ENCODE assay signal across 42 mouse cellular contexts in genomic region chr1:34582218-34582617, GRCm38 (mm10). TPM values are rescaled to one million over a fixed set of nuclear protein-coding genes. Genes with fewer than 3 reads are reported as not detected.
A peak's percentile ranks its signal among the peaks of the same experiment; 100 is the strongest.
DNase-seq lines count a peak whose midpoint lies in the region; ATAC-seq and TF ChIP-seq lines count a peak whose summit lies in the region.
"Had no signal": no experiment of that assay in that cellular context is flagged by ENCODE, and none has a peak within 500 bp of the region (broad histone marks: within the 10 kb centered on the region; RNA-seq: fewer than 3 reads in every experiment).

No protein-coding gene starts in this region.

- 72% methylated on average over 6 of the region's 6 CpGs for WGBS in forebrain, postnatal 0 days
- 75% methylated on average over 6 of the region's 6 CpGs for WGBS in forebrain, embryonic 11.5 days
- 23% methylated on average over 6 of the region's 6 CpGs for WGBS in kidney, postnatal 0 days
- WGBS in neural tube, embryonic 13.5 days = 64% methylated on average over 6 of the region's 6 CpGs
- 63% methylated on average over 6 of the region's 6 CpGs for WGBS in neural tube, embryonic 15.5 days

- no peak for ATAC-seq in forebrain, postnatal 0 days
- ATAC-seq in forebrain, embryonic 11.5 days (replicated peaks; ENCODE audit: low FRiP score) = no peak
- no peak for ATAC-seq in kidney, postnatal 0 days (replicated peaks; ENCODE audit: low FRiP score, low read depth)
- ATAC-seq in neural tube, embryonic 13.5 days (ENCODE audit: low read depth) = no peak
- no peak for ATAC-seq in neural tube, embryonic 15.5 days (ENCODE audit: low FRiP score)
- ATAC-seq: activated CD4-positive, CD25-positive, alpha-beta regulatory T cell, adult 4 months; forebrain, embryonic 14.5 days had no signal

- H3K27ac ChIP-seq in forebrain, postnatal 0 days (ENCODE audit: low read depth, low read length) = no peak overlapping the region
- no peak overlapping the region for H3K27ac ChIP-seq in forebrain, embryonic 11.5 days (ENCODE audit: low read depth, low read length)
- H3K27ac ChIP-seq in kidney, postnatal 0 days = no peak overlapping the region
- no peak overlapping the region for H3K27ac ChIP-seq in neural tube, embryonic 13.5 days (replicated peaks)
- H3K27ac ChIP-seq in neural tube, embryonic 15.5 days (replicated peaks) = no peak overlapping the region
- H3K27ac ChIP-seq: heart, embryonic 10.5 days; heart, embryonic 15.5 days; liver, embryonic 14.5 days; neural tube, embryonic 12.5 days had no signal

- H3K9ac ChIP-seq in forebrain, postnatal 0 days = no peak overlapping the region
- no peak overlapping the region for H3K9ac ChIP-seq in forebrain, embryonic 11.5 days (ENCODE audit: low read length)
- no peak overlapping the region for H3K9ac ChIP-seq in kidney, postnatal 0 days (ENCODE audit: low read depth, low read length)
- H3K9ac ChIP-seq in neural tube, embryonic 13.5 days = 0 out of 2 replicates have a peak overlapping the region, but pooled peaks have one; percentile 2
- no peak overlapping the region for H3K9ac ChIP-seq in neural tube, embryonic 15.5 days (replicated peaks)
- H3K9ac ChIP-seq: heart, embryonic 15.5 days; liver, embryonic 14.5 days; neural tube, embryonic 12.5 days had no signal

- no peak for DNase-seq in forebrain, postnatal 0 days
- no peak for DNase-seq in forebrain, embryonic 11.5 days (ENCODE audit: low spot score)
- peak; percentile 28 for DNase-seq in kidney, postnatal 0 days (ENCODE audit: low spot score)
- DNase-seq in kidney, adult 18-20 months = no peak
- no peak for DNase-seq in neural tube, embryonic 10.5 days (ENCODE audit: extremely low spot score, low spot score)
- no peak for DNase-seq in kidney, adult 11 months
- DNase-seq: adrenal gland, adult 2 months; adrenal gland, postnatal 36 days; B cell, adult 2 months; cerebellum, postnatal 36 days; gastrocnemius, postnatal 25 days; heart, adult 11 months; kidney, adult 8-10 months; kidney, postnatal 10 days; liver; lung, adult 2 months; lung, postnatal 10 days; right cerebral cortex, postnatal 25 days; spleen, adult 18-20 months; thymus, postnatal 14 days had no signal

- no peaks in the 10 kb centered on the region for H3K9me3 ChIP-seq in forebrain, postnatal 0 days (ENCODE audit: low read length)
- no peaks in the 10 kb centered on the region for H3K9me3 ChIP-seq in forebrain, embryonic 11.5 days (ENCODE audit: control insufficient read depth, low read length)
- H3K9me3 ChIP-seq in kidney, postnatal 0 days (replicated peaks; ENCODE audit: low read length) = no peaks in the 10 kb centered on the region
- no peaks in the 10 kb centered on the region for H3K9me3 ChIP-seq in neural tube, embryonic 13.5 days
- no peaks in the 10 kb centered on the region for H3K9me3 ChIP-seq in neural tube, embryonic 15.5 days (replicated peaks)
- H3K9me3 ChIP-seq: heart, embryonic 10.5 days; heart, embryonic 15.5 days; neural tube, embryonic 12.5 days had no signal

- H3K4me3 ChIP-seq in forebrain, postnatal 0 days (ENCODE audit: low read depth, low read length) = no peak overlapping the region
- no peak overlapping the region for H3K4me3 ChIP-seq in forebrain, embryonic 11.5 days (ENCODE audit: low read depth, low read length)
- H3K4me3 ChIP-seq in kidney, postnatal 0 days (replicated peaks; ENCODE audit: low read depth, low read length) = no peak overlapping the region
- H3K4me3 ChIP-seq in neural tube, embryonic 13.5 days = no peak overlapping the region
- H3K4me3 ChIP-seq in neural tube, embryonic 15.5 days (replicated peaks) = no peak overlapping the region
- H3K4me3 ChIP-seq: heart, embryonic 10.5 days; heart, embryonic 15.5 days; neural tube, embryonic 12.5 days had no signal

- peaks cover 9% of the 10 kb centered on the region; the same call in 1 of the 2 replicates for H3K4me1 ChIP-seq in forebrain, postnatal 0 days (ENCODE audit: insufficient read depth)
- H3K4me1 ChIP-seq in forebrain, embryonic 11.5 days (replicated peaks; ENCODE audit: control insufficient read depth, insufficient read depth, low read length) = peaks cover 4% of the 10 kb centered on the region; the same call in 1 of the 2 replicates
- no peaks in the 10 kb centered on the region for H3K4me1 ChIP-seq in kidney, postnatal 0 days (replicated peaks; ENCODE audit: insufficient read depth, low read length)
- H3K4me1 ChIP-seq in neural tube, embryonic 13.5 days (replicated peaks) = peaks cover 49% of the 10 kb centered on the region
- H3K4me1 ChIP-seq in neural tube, embryonic 15.5 days = peaks cover 47% of the 10 kb centered on the region
- H3K4me1 ChIP-seq: neural tube, embryonic 12.5 days had no signal

- TF ChIP-seq CTCF in forebrain, postnatal 0 days (IDR thresholded peaks at IDR 0.05; ENCODE audit: low read depth) = no peak
- TF ChIP-seq CTCF in kidney, postnatal 0 days (IDR thresholded peaks at IDR 0.05; ENCODE audit: low read depth) = no peak

- H3K36me3 ChIP-seq in forebrain, postnatal 0 days (ENCODE audit: insufficient read depth) = peaks cover 7% of the 10 kb centered on the region
- no peaks in the 10 kb centered on the region for H3K36me3 ChIP-seq in forebrain, embryonic 11.5 days (ENCODE audit: control insufficient read depth, insufficient read depth, low read length)
- H3K36me3 ChIP-seq in kidney, postnatal 0 days (ENCODE audit: insufficient read depth, low read length) = no peaks in the 10 kb centered on the region
- peaks cover 7% of the 10 kb centered on the region for H3K36me3 ChIP-seq in neural tube, embryonic 13.5 days
- peaks cover 13% of the 10 kb centered on the region for H3K36me3 ChIP-seq in neural tube, embryonic 15.5 days
- H3K36me3 ChIP-seq: heart, embryonic 10.5 days; heart, embryonic 15.5 days had no signal

- no peaks in the 10 kb centered on the region for H3K27me3 ChIP-seq in forebrain, postnatal 0 days (ENCODE audit: insufficient read depth, low read length)
- H3K27me3 ChIP-seq in forebrain, embryonic 11.5 days (ENCODE audit: control insufficient read depth, insufficient read depth, low read length) = peaks cover 9% of the 10 kb centered on the region; the same call in 1 of the 2 replicates
- H3K27me3 ChIP-seq in kidney, postnatal 0 days (ENCODE audit: insufficient read depth, low read length) = peaks cover 4% of the 10 kb centered on the region; the same call in 1 of the 2 replicates
- peaks cover 40% of the 10 kb centered on the region for H3K27me3 ChIP-seq in neural tube, embryonic 13.5 days
- H3K27me3 ChIP-seq in neural tube, embryonic 15.5 days (replicated peaks) = peaks cover 3% of the 10 kb centered on the region; the same call in 1 of the 2 replicates

- peak overlapping the region; percentile 1; the same call in 1 of the 2 replicates for H3K4me2 ChIP-seq in forebrain, postnatal 0 days (ENCODE audit: low read depth)
- H3K4me2 ChIP-seq in forebrain, embryonic 11.5 days (ENCODE audit: low read depth, low read length, severe bottlenecking) = no peak overlapping the region
- no peak overlapping the region for H3K4me2 ChIP-seq in kidney, postnatal 0 days (ENCODE audit: low read length)
- peak overlapping the region; percentile 30; the same call in 1 of the 2 replicates for H3K4me2 ChIP-seq in neural tube, embryonic 13.5 days
- H3K4me2 ChIP-seq in neural tube, embryonic 15.5 days = peak overlapping the region; percentile 28; the same call in 1 of the 2 replicates
- H3K4me2 ChIP-seq: heart, embryonic 15.5 days; neural tube, embryonic 12.5 days had no signal

RNA-seq across cellular contexts. Expression of gene Amer3, which starts 2.8 kb away (rescaled TPM):
- total RNA-seq in forebrain, postnatal 0 days (2014; rRNA removed) = 58.0 and 68.5 TPM in 2 replicates
- 18.6 and 25.0 TPM in 2 replicates for polyA plus RNA-seq in forebrain, postnatal 0 days (2015; fragmentation: Nextera tagmentation; extraction: Ambion mirVana)
- polyA plus RNA-seq in forebrain, embryonic 11.5 days (2014; fragmentation: Nextera tagmentation; extraction: Ambion mirVana) = 3.4 and 3.8 TPM in 2 replicates
- polyA plus RNA-seq in kidney, postnatal 0 days (2015; fragmentation: Nextera tagmentation; extraction: Ambion mirVana) = not detected in 2 replicates
- polyA plus RNA-seq in neural tube, embryonic 13.5 days (2015; fragmentation: Nextera tagmentation; extraction: Ambion mirVana) = 19.6 and 21.9 TPM in 2 replicates
- polyA plus RNA-seq in neural tube, embryonic 15.5 days (2015; fragmentation: Nextera tagmentation; extraction: Ambion mirVana) = 24.6 and 28.8 TPM in 2 replicates
- total RNA-seq: ES-E14; gastrocnemius, adult 18-20 months; gastrocnemius, postnatal 25 days; heart, postnatal 25 days had no signal
- polyA plus RNA-seq: activated CD4-positive, CD25-positive, alpha-beta regulatory T cell, adult 4 months; liver, embryonic 14.5 days; lung, adult 2 months had no signal

RNA-seq across cellular contexts. Expression of gene Prss40, which starts 21.5 kb away (rescaled TPM):
- total RNA-seq in forebrain, postnatal 0 days (2014; rRNA removed) = not detected in 2 replicates
- polyA plus RNA-seq in forebrain, postnatal 0 days (2015; fragmentation: Nextera tagmentation; extraction: Ambion mirVana) = 0.19 TPM in 1 of 2 replicates, not detected in the other
- not detected in 2 replicates for polyA plus RNA-seq in forebrain, embryonic 11.5 days (2014; fragmentation: Nextera tagmentation; extraction: Ambion mirVana)
- polyA plus RNA-seq in kidney, postnatal 0 days (2015; fragmentation: Nextera tagmentation; extraction: Ambion mirVana) = not detected in 2 replicates
- not detected in 2 replicates for polyA plus RNA-seq in neural tube, embryonic 13.5 days (2015; fragmentation: Nextera tagmentation; extraction: Ambion mirVana)
- not detected in 2 replicates for polyA plus RNA-seq in neural tube, embryonic 15.5 days (2015; fragmentation: Nextera tagmentation; extraction: Ambion mirVana)
- total RNA-seq: adrenal gland, adult 2 months; adrenal gland, postnatal 36 days; CH12.LX; ES-E14; gastrocnemius, adult 18-20 months; gastrocnemius, postnatal 25 days; heart, postnatal 25 days; layer of hippocampus, postnatal 10 days; left cerebral cortex, adult 18-20 months; left cerebral cortex, postnatal 14 days had no signal
- polyA plus RNA-seq: adrenal gland, adult 2 months; brain, embryonic 14.5 days; embryonic facial prominence, embryonic 11.5 days; forebrain, embryonic 14.5 days; frontal cortex, adult 2 months; heart, embryonic 15.5 days; large intestine, adult 2 months; limb, embryonic 11.5 days; liver, embryonic 14.5 days; lung, adult 2 months; neural tube, embryonic 12.5 days; stomach, embryonic 16.5 days; urinary bladder, adult 2 months had no signal

RNA-seq across cellular contexts. Expression of gene Cfc1, which starts 46.8 kb away (rescaled TPM):
- total RNA-seq in forebrain, postnatal 0 days (2014; rRNA removed) = not detected in 2 replicates
- polyA plus RNA-seq in forebrain, postnatal 0 days (2015; fragmentation: Nextera tagmentation; extraction: Ambion mirVana) = 0.22 and 0.33 TPM in 2 replicates
- polyA plus RNA-seq in forebrain, embryonic 11.5 days (2014; fragmentation: Nextera tagmentation; extraction: Ambion mirVana) = not detected in 2 replicates
- polyA plus RNA-seq in kidney, postnatal 0 days (2015; fragmentation: Nextera tagmentation; extraction: Ambion mirVana) = 0.13 and 0.14 TPM in 2 replicates
- polyA plus RNA-seq in neural tube, embryonic 13.5 days (2015; fragmentation: Nextera tagmentation; extraction: Ambion mirVana) = not detected in 2 replicates
- 0.29 and 0.52 TPM in 2 replicates for polyA plus RNA-seq in neural tube, embryonic 15.5 days (2015; fragmentation: Nextera tagmentation; extraction: Ambion mirVana)
- total RNA-seq: adrenal gland, adult 2 months; adrenal gland, postnatal 36 days; CH12.LX; gastrocnemius, adult 18-20 months; gastrocnemius, postnatal 25 days; heart, postnatal 25 days; layer of hippocampus, postnatal 10 days; left cerebral cortex, adult 18-20 months; left cerebral cortex, postnatal 14 days had no signal
- polyA plus RNA-seq: activated CD4-positive, CD25-positive, alpha-beta regulatory T cell, adult 4 months; adrenal gland, adult 2 months; embryonic facial prominence, embryonic 11.5 days; frontal cortex, adult 2 months; heart, embryonic 15.5 days; large intestine, adult 2 months; limb, embryonic 11.5 days; liver, embryonic 14.5 days; lung, adult 2 months; neural tube, embryonic 12.5 days had no signal

Comparison
In these comparisons a context has a peak if more than half of its experiments do, and no peak if none do; other contexts are left out.
1. H3K4me2 ChIP-seq: peak in forebrain, postnatal 0 days (single experiment), neural tube, embryonic 13.5 days (single experiment) and neural tube, embryonic 15.5 days (single experiment); none in forebrain, embryonic 11.5 days (single experiment) and kidney, postnatal 0 days (single experiment).